Mouse (Mus musculus) spleen, postnatal 10 days (tissue): ENCODE data around the gene Plekhg1.

Experiments
- DNase-seq, 2 experiments: peaks; one replicate each; pipeline ENCODE4 v3.0.0; 2021 to 2022; ENCODE audit warnings: low spot score in 2 of 2

Plekhg1 gene

DNA sequence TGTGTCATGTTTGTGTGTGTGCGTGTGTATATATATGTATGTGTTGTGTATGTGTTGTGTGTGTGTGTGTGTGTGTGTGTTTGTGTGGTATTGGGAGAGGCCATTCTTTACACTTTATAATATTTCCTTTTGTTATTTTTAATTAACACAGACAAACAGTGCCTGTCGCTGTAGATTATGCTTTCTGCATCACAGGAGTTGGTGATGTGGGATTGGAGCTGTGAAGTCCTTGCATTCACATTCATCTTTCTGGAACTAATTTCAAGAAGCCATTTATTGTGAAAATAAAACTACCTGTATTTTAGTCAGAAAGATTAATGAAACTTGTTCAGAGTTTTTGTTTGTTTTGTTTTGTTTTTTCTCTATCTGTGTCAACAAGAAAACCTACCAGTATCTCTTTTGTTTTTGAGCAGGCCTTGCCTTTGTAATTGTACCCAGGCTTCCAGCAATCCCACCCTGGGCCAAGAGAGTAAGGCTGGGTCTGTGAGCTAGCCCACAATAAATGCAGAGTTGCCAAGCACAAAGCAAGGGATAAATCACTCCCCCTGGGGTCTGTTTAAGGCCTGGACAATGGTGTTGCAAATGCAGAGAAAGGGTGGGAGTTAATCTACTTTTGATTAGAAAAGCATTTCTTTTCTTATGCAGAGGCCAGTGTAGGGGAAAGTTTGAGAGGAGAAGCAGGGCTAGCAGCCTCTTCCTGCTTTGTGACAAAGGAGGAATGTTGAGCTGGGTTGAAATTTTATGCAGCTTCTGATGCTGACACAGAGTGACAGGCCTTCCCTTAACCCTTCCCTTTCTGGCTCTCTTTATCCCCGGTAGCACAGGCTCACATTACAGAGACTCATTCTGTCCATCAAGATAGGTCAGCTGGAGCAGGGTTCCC, 151.5 kb downstream of the Plekhg1 start:
- no peak for DNase-seq

DNA sequence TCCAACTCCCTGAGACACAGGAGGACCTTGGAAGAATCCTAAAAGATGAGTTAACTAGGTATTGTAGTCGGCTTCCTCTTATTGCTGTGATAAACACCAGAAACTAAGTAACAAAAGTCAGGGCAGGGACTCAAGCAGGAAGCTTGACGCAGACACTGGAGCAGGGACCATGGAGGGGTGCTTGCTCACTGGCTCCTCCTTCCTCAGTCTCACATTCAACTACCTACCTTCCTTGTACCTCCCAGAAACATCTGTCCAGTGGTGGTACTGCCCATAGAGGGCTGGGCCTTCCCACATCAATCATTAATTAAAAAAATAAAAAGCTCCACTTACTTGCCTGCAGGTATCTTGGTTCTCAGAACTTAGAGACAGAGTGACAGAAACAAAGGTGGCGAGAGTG, 152.2 kb downstream of the Plekhg1 start:
- DNase-seq, result no peak

GRCm38 (mm10) chr10:3898068-3898467, 157.9 kb downstream of the Plekhg1 start:
- DNase-seq, result no peak

GRCm38 (mm10) chr10:3900416-3900956, 160.3 kb downstream of the Plekhg1 start:
- DNase-seq, result no peak

- DNase-seq, result no peak
Observed at GRCm38 (mm10) chr10:3905747-3906146, 165.6 kb downstream of the Plekhg1 start.

DNA sequence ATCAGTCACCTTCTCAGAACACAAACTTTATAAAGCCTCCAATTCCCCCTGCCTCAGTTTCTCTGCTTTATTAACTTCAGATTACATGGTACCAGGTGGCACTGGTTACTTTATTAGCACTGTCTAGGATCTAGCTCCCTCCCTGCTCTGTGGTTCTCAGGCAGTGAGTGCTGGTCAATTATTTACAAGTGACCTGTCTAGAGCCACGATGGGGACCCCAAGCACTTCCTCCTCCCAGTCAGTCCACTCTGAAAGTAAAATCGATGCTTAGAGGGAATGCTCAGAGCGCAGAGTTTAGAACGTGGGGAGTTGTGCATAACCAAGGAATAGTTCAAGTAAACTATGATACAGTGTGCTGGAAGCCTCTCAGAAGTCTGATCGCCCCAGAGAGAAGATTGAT, 173.9 kb downstream of the Plekhg1 start:
- no peak for DNase-seq

DNA sequence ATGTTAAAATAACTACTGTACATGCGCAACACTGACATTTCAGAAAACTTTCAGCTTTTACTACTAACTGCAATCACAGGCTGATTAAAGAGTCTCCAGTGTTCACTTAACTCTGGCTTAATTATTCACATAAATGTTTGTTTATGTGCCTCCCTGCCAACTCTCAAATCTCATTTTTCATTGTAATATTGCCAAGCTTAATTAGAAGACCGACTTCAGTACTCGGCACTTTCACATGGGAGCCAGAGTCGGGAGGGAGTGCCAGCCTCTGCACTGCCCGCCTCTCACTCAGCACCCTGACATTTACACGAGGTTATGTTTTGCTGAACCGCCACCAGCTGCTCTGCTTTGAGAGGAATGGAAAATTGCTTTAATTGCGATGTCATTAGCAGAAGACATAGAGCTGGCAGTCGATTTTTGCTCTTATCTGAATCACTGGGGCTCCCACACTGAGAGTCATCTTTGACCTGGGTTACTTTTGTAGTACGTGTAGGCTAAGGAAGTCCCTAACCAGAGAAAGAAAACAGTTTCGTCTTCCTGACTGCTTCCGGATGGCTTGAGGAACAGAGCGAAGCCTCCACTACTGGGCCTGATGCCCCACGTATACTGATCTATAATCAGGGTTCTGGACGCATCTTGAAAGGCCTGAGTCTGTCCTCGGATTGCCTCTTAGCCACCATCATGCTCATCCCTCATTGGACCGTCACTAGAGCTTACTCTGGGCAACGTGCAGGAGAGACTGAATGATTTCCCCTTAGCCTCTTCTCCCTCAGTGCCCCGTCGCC, 180.4 kb downstream of the Plekhg1 start:
- no peak for DNase-seq

GRCm38 (mm10) chr10:3928008-3928545, 187.9 kb downstream of the Plekhg1 start:
- DNase-seq, result no peak

GRCm38 (mm10) chr10:3931831-3932230, 191.7 kb downstream of the Plekhg1 start:
- no peak for DNase-seq

- DNase-seq, result no peak
Observed at GRCm38 (mm10) chr10:3933311-3933940, 193.3 kb downstream of the Plekhg1 start.

DNA sequence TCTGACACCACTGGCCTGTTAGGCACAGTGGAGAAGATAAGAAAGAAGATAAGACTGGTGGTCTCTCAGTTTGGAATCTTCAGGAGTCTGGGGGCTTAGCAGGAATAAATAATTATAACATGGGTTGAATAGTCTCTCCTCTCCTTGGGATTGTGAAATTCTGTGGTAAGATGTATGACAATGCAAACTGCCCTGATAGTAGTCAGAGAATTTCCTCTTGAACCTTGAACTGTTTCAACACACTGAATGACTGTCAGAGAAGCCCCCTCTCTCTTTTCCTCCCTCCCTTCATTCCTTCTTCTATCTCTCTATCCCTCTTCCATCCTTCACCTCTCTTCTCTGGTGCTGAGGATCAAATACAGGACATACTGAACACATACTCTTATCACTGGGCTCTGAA, 196.7 kb downstream of the Plekhg1 start:
- DNase-seq, result no peak

GRCm38 (mm10) chr10:3939895-3940595, 199.9 kb downstream of the Plekhg1 start:
- DNase-seq, result no peak

- no peak for DNase-seq
Observed at GRCm38 (mm10) chr10:3940596-3940975, 200.4 kb downstream of the Plekhg1 start.

DNA sequence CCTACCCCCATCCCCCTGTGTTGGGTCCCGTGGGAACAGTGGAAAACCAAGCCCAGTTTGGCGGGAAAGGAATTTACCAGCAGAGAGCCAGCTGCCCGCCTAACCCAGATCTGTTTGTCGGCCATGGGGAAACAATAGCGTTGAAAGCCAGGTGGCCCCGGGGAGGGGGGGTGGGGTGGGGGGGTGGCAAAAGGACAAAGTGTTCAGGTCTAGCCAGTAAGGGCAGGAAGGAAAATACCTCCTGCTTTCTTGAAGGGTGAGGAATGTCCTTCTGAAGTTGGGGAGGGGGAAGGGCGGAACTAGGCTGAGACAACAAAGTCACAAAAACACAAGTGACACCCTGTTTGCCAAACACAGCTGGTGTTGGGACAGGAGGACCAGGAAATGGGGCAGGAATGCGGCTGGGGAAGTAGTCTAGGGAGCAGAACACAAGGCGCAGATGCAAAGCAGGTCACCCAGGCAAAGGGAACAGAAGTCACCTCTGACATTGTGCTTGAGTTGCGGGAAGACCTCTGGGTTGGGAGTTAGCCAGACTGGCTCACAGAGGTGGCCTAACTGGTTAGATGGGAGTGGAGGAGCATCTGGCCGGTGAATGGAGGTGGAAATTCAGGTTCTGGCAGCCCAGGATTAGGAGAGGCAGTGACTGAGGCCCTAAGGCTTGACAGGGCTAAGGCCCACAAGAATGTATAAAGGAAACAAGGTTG, 201.0 kb downstream of the Plekhg1 start:
- DNase-seq, result no peak

GRCm38 (mm10) chr10:3942289-3942688, 202.1 kb downstream of the Plekhg1 start:
- no peak for DNase-seq

DNA sequence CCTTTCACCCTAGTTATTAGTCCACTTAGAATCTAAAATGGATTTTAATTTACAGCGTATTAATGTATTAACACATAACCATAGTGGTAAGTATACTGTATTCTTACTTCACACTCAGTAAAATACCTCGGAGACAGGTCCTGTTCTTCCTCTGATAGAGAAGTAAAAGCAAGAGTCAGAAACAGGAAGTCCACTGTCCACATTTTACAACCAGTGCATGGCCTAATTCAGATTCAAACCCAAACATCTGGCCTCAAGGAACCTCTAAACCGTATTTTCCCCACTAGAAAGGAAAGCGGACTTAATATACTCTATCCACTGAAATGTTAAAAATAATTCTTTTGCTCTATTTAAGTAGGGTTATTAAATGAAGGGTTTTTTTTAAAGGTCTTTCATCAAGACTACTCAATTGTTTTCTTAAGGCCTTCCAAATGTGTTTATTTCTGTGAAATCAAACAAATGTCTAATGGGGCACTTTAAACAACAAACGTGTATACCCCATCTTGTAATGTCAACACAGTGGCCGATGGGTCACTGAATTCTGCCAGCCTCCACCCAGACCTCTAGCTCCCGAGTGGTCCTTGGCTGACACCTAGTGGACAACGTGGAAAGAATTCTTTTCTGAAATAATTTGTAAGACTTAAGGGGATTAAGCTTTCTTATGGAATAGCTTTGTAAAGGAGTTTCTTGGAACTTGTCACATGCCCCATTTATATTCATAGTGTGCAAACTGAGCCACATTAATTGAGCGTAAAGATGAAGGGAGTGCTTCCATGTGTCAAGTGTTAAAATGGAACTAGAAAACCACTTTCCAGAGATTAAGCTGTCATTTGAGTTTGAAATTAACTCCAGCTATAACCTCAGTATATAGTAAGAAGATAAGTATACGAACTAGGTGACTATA, 203.6 kb downstream of the Plekhg1 start:
- DNase-seq, result peak; percentile 22 to 62

DNA sequence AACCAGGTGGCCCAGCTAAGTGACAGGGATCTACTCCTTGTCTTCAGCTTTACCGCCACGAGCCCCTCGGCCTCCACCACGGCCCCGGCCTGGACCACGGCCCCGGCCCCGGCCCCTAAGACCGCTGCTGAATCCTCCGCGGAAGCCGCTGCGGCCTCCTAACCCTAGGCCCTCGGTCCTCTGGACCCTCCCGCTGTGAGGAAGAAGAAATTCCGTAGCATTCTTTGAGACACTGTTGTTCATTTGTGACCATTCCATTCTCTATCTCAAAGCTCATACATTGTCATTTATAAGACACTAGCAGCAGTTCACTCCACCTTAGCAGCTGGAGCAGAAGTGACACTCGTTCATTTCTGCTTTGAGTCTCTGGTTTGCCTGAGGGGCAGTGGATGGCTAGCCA, 206.7 kb downstream of the Plekhg1 start:
- no peak for DNase-seq

- DNase-seq, result no peak
Observed at GRCm38 (mm10) chr10:3947346-3947745, 207.2 kb downstream of the Plekhg1 start.

- no peak for DNase-seq
Observed at GRCm38 (mm10) chr10:3949306-3949705, 209.1 kb downstream of the Plekhg1 start.

- DNase-seq, result no peak
Observed at GRCm38 (mm10) chr10:3956471-3956870, 216.3 kb downstream of the Plekhg1 start.
